In the genomic region with DNA sequence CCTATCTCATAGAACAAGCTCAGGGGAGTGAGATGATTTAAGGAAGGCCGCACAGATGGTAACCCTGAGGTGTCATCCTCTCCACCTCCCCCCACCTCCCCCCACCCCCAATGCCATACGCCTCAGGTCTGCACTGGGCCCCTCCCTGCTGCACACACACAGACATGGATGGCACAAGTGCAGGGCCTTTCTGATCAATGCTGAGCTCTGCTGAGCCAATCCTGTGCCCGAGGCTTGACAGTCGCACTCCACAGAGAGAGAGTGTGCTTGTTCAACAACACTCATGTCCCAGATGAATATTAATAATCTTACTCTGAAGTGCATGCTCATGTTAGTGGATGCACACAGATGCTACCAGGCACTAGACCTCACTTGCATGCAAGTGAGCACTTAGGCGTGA, we compare ENCODE assay signal across 7 mouse cellular contexts.
ATAC-seq lines count a peak whose summit lies in the region.
"Not testable (repeated sequence)": the region's sequence is repeated elsewhere in the genome, so short reads cannot be mapped to it uniquely, and the experiment has no call there.

No protein-coding gene starts in this region.

- H3K27me3 ChIP-seq in forebrain, embryonic 12.5 days; forebrain, embryonic 16.5 days (replicated peaks; ENCODE audit: control insufficient read depth, insufficient read depth, low read length); hindbrain, embryonic 15.5 days; kidney, embryonic 14.5 days (ENCODE audit: control insufficient read depth, insufficient read depth, low read length); midbrain, embryonic 13.5 days; midbrain, embryonic 16.5 days (ENCODE audit: control insufficient read depth, insufficient read depth, low read depth, low read length); neural tube, embryonic 14.5 days (ENCODE audit: control insufficient read depth, insufficient read depth, low read length): not testable (repeated sequence)

- 73% methylated on average over 4 of the region's 5 CpGs for WGBS in forebrain, embryonic 12.5 days
- WGBS in forebrain, embryonic 16.5 days, result 57% methylated on average over 4 of the region's 5 CpGs
- WGBS in hindbrain, embryonic 15.5 days, result 55% methylated on average over 5 of the region's 5 CpGs
- WGBS in kidney, embryonic 14.5 days, result 72% methylated on average over 4 of the region's 5 CpGs
- WGBS in midbrain, embryonic 13.5 days, result 60% methylated on average over 5 of the region's 5 CpGs
- 52% methylated on average over 5 of the region's 5 CpGs for WGBS in midbrain, embryonic 16.5 days
- 68% methylated on average over 4 of the region's 5 CpGs for WGBS in neural tube, embryonic 14.5 days

- not testable (repeated sequence) for H3K4me2 ChIP-seq in forebrain, embryonic 12.5 days; forebrain, embryonic 16.5 days (ENCODE audit: low read length); hindbrain, embryonic 15.5 days; kidney, embryonic 14.5 days (replicated peaks; ENCODE audit: low read depth, low read length); midbrain, embryonic 13.5 days (replicated peaks); midbrain, embryonic 16.5 days (ENCODE audit: low read length); neural tube, embryonic 14.5 days (ENCODE audit: low read depth, low read length)

- not testable (repeated sequence) for H3K9me3 ChIP-seq in forebrain, embryonic 12.5 days; forebrain, embryonic 16.5 days (ENCODE audit: control insufficient read depth, low read length); hindbrain, embryonic 15.5 days; kidney, embryonic 14.5 days (ENCODE audit: control insufficient read depth, low read length); midbrain, embryonic 13.5 days; midbrain, embryonic 16.5 days (replicated peaks; ENCODE audit: control insufficient read depth, low read length, poor library complexity, severe bottlenecking); neural tube, embryonic 14.5 days (ENCODE audit: control insufficient read depth, low read length)

- H3K4me3 ChIP-seq in forebrain, embryonic 12.5 days (replicated peaks); forebrain, embryonic 16.5 days (replicated peaks; ENCODE audit: low read length); hindbrain, embryonic 15.5 days; kidney, embryonic 14.5 days (ENCODE audit: low read length); midbrain, embryonic 13.5 days (replicated peaks); midbrain, embryonic 16.5 days (ENCODE audit: low read depth, low read length); neural tube, embryonic 14.5 days (ENCODE audit: low read depth, low read length): not testable (repeated sequence)

- not testable (repeated sequence) for H3K36me3 ChIP-seq in forebrain, embryonic 12.5 days (replicated peaks); forebrain, embryonic 16.5 days (ENCODE audit: control insufficient read depth, insufficient read depth); hindbrain, embryonic 15.5 days; kidney, embryonic 14.5 days (ENCODE audit: control insufficient read depth, insufficient read depth, low read length); midbrain, embryonic 13.5 days; midbrain, embryonic 16.5 days (ENCODE audit: control insufficient read depth, insufficient read depth, low read length); neural tube, embryonic 14.5 days (ENCODE audit: control insufficient read depth, insufficient read depth, low read length)

- peak; percentile 41; the same call in 1 of the 2 replicates for ATAC-seq in forebrain, embryonic 12.5 days (ENCODE audit: low FRiP score)
- ATAC-seq in forebrain, embryonic 16.5 days, result 0 out of 2 replicates have a peak, but pooled peaks have one; percentile 37
- peak; percentile 35; the same call in 1 of the 2 replicates for ATAC-seq in hindbrain, embryonic 15.5 days (ENCODE audit: low FRiP score, low read depth)
- ATAC-seq in kidney, embryonic 14.5 days (ENCODE audit: low FRiP score, low TSS enrichment), result 0 out of 2 replicates have a peak, but pooled peaks have one; percentile 32
- peak; percentile 78 for ATAC-seq in midbrain, embryonic 13.5 days
- peak; percentile 63 for ATAC-seq in midbrain, embryonic 16.5 days
- ATAC-seq in neural tube, embryonic 14.5 days (ENCODE audit: low read depth), result peak; percentile 46; the same call in 1 of the 2 replicates

- H3K4me1 ChIP-seq in forebrain, embryonic 12.5 days, result peaks cover 10% of the 10 kb centered on the region; the same call in 1 of the 2 replicates
- not testable (repeated sequence) for H3K4me1 ChIP-seq in forebrain, embryonic 16.5 days (replicated peaks; ENCODE audit: control insufficient read depth, insufficient read depth, low read length); hindbrain, embryonic 15.5 days (replicated peaks); kidney, embryonic 14.5 days (ENCODE audit: control insufficient read depth, insufficient read depth, low read length); midbrain, embryonic 13.5 days (replicated peaks); midbrain, embryonic 16.5 days (ENCODE audit: control insufficient read depth, insufficient read depth, low read length); neural tube, embryonic 14.5 days (ENCODE audit: control insufficient read depth, insufficient read depth, low read length)

- H3K9ac ChIP-seq in forebrain, embryonic 12.5 days; forebrain, embryonic 16.5 days (replicated peaks; ENCODE audit: low read depth, low read length); hindbrain, embryonic 15.5 days; kidney, embryonic 14.5 days (ENCODE audit: low read depth, low read length); midbrain, embryonic 13.5 days (replicated peaks); midbrain, embryonic 16.5 days (ENCODE audit: low read depth, low read length); neural tube, embryonic 14.5 days (replicated peaks; ENCODE audit: low read depth, low read length): not testable (repeated sequence)

- H3K27ac ChIP-seq in forebrain, embryonic 12.5 days; forebrain, embryonic 16.5 days (ENCODE audit: low read length); hindbrain, embryonic 15.5 days (replicated peaks); kidney, embryonic 14.5 days (ENCODE audit: low read depth, low read length); midbrain, embryonic 13.5 days; midbrain, embryonic 16.5 days (ENCODE audit: low read length); neural tube, embryonic 14.5 days (ENCODE audit: low read depth, low read length): not testable (repeated sequence)
